Mouse (Mus musculus): ENCODE measurements around the gene Gamt.
"Not testable (repeated sequence)": the region's sequence is repeated elsewhere in the genome, so short reads cannot be mapped to it uniquely, and the experiment has no call there.

Gamt gene

DNA sequence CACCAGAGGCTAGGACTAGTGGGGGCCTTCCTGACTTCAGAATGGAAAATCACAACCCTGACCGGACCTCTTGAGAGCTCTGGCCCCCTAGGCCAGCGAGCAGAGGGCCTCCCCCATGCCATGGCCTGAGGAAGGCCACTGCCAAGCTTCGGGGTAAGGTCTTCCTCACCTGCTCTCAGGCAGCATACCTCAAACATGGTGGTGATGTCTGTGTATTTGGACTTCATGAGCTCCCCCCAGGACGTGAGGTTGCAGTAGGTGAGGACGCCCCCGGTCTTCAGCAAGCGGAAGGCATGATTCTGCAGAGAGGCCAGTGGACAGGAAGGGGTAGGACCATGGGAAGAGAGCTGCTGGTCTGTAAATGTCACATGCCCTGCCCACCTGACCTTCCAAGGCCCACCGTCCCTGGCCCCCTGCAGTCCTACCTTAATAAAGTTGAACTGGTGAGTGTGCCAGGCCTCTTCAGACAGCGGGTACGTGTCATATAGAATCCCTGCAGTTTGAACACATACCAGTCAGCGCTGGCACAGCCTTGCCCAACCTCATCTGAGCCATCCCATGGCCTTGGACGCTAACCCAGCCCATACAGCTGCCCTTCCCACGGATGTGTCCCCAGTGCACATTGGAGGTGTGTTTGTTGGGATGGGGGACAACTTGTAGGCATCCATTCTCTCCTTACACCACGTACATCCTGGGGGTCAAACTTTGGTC lies 1.9 kb downstream of the Gamt start:
- DNase-seq (ENCODE audit: low read depth, low spot score) = no peak

DNA sequence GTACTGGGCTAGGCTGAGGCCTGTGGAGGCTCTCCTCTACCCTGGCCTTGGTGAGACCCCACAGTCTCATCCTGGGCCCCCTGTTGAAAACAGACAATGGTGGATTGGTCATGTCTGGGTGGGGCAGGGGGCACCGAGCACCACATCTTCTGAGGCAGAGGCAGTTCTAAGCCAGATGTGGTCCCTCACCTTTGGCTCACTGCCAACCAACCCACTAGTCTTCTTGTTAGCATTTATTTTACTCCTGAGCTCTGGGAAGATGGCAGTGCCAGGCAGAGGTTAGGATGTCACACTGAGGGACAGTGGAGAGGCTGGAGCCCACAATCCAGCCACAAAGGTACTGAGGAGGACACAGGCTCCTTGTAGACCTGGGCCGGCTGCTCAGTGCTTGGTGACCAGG lies 2.9 kb downstream of the Gamt start:
- DNase-seq (ENCODE audit: low read depth, low spot score) = no peak

DNA sequence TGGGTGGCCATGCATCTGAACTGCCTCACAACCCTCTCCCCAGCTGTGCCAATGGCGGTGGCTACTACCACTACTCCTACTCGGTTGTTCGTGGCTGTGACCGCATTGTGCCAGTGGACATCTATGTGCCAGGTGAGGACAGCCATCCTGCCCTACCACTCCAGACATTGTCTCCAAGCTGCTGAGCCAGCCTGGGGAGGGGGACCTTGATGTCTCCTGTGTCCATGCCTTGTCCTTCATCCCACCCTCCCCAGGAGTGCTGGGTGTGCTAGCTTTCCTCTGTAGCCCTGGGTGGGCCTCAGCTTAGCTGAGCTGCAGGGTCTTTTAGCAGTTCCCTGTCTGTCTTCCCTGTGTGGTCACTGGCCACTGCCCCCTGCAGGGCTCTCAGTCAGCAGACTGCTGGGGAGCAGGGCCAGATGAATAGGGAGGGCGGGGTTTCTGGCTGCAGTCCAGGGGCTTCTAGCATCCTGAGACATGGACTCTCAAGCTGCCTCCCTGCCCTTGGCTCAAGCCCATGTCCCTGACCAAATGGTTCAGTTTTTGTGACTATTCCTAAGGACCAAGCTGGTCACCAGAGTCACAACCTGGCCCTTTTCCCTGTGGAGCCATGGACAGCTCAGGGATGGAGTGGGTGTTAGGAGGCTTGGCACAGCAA lies 4.8 kb downstream of the Gamt start:
- no peak for DNase-seq (ENCODE audit: low read depth, low spot score)

DNA sequence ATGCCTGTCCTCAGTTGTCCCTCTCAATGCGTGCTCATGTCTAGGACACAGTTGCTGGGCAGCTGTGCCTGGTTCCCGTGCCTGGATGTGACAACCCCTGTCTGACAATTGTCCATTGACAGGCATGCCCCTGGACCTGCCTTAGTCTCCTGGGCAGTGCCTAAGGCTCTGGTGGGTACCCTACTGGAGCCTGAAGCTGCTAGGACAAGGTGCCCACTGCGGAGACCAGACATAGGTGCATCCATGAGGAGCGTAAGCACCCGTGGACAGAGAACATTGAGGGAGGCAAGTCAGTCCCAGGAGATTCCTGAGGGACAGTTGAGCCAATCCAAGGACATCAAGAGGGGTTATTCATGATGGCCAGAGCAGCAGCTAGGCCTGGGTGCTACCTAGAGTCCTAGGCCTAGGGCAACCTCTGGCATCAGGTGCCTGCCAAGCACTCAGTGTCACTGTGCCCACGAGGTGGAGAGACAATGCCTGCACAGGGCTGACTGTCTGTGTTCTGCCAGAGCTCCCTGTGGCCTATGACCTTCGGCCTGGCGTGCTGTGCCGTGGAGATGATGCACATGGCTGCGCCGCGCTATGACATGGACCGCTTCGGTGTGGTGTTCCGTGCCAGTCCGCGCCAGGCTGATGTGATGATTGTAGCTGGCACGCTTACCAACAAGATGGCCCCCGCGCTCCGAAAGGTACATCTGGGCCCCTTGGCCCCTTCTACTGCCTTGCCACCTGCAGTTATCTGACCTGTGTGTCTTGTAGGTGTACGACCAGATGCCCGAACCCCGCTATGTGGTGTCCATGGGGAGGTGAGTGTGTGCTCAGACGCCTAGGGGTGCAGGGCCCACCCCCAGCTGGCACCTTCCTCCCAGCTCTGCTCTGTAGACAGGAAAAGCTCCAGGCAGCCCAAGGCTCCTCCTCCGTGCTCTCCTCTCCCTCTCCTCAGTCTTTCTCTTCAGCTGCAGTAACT lies 6.2 kb downstream of the Gamt start:
- DNase-seq (ENCODE audit: low read depth, low spot score) = no peak

DNA sequence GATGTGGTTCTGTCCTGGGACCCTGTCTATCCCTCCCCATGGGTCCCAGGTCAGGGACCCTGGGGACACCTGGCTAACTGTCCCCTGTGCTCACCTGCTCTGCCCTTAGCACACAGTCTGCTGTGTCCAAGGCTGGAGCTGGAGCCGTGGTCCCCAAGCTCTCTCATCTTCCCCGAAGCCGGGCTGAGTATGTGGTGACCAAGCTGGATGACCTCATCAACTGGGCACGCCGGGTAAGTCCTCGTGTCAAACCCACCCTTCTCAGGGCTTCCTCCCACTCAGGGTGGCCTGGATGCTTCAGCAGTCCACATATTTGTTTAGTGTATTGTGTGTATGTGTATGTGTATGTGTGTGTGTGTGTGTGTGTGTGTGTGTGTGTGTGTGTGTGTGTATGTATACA lies 7.3 kb downstream of the Gamt start:
- no peak for DNase-seq (ENCODE audit: low read depth, low spot score)

DNA sequence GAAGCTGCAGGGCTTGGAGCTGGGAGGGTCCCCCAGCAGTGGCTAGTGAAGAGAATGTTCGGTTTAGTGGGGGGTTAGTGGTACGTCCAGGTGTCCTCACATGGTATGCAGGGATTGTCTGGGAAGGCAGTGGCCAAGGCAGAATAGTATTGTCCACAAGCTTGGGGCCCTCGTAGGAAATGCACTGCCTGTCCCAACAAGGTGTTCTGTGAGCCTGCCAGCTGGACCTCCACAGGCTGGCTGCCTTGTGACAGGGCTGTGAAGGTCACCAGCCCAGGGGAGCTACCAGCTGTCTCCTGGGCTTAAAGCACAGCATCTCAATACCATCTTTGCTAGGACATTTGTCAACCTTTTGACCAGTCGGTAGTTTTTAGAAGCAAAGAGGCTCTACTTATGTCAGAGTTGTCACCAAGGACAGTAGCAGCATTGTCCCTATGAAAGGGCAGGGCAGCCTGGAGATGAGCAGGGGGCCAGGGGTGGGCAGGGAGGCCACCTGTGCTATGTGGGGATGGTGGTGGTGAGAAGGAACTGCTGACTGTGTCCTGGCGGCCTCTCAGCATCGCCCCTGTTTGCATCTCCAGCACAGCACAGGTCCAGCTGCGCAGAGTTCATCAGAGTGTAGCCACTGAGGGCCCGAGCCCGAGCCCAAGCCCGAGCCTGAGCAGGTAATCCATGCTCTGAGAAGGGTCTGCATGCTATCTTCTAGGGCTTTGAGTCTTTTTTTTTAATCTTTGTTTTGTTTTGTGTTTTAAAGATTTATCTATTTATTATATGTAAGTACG lies 8.1 kb downstream of the Gamt start:
- DNase-seq (ENCODE audit: low read depth, low spot score) = no peak

GRCm38 (mm10) chr10:80252011-80252410 lies 8.8 kb downstream of the Gamt start:
- DNase-seq (ENCODE audit: low read depth, low spot score) = no peak

- DNase-seq (ENCODE audit: low read depth, low spot score) = no peak
Measured at GRCm38 (mm10) chr10:80250573-80250972, 10.2 kb downstream of the Gamt start.

GRCm38 (mm10) chr10:80250059-80250458 lies 10.8 kb downstream of the Gamt start:
- DNase-seq (ENCODE audit: low read depth, low spot score) = no peak

DNA sequence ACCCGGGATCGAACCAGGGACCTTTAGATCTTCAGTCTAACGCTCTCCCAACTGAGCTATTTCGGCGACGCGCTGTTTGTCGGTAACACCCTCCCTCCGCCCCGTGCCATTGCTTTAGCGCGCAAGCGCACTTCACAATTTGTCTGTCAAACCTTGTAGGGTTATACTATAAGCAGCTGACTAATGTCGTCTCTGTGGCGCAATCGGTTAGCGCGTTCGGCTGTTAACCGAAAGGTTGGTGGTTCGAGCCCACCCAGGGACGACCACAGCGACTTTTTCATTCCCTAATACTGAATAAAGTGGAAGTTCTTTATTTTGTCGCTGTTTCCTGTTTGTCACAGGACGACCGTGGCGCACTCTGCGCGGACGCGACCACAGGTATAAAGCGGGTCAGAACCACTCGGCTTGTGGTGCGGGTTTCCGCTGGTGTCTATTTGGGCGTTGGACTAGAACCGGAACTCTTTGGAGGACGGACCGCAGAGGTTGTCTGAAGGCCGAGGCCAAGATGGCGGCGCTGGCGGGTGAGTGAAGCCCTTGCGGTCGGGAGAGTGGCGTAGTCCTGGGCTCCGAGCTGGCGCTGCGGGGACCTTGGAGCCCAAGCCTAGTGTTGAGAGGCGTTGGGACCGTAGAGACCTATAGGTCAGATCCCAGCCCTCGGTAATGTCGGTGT lies 11.7 kb downstream of the Gamt start, which contains the start of gene Ndufs7:
Ndufs7 (plus strand) TSS at position 151 of the 670 bp plus-strand sequence.
- DNase-seq (ENCODE audit: low read depth, low spot score) = peak; percentile 94

- not testable (repeated sequence) for DNase-seq (ENCODE audit: low read depth, low spot score)
Measured at GRCm38 (mm10) chr10:80248437-80248836, 12.4 kb downstream of the Gamt start.

- no peak for DNase-seq (ENCODE audit: low read depth, low spot score)
Measured at GRCm38 (mm10) chr10:80247849-80248248, 13.0 kb downstream of the Gamt start.

DNA sequence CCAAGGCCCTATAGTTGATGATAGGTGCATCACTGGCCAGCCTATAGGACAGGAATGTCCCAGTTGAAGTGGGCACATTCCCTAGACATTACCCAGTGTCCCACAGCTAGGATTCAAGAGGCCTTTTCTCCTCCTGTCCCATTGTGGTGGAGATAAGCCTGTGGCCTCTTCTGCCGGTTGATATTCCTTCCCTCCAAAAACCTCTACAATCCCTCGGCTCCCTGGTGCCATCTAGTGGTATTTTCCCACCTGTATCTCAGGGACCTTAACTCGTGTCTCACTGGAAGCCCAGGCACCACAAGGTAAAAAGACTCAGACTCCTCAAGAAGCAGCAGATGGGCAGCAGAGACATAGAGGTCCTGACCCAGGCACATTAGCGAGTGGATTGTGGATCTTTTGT lies 15.2 kb downstream of the Gamt start:
- DNase-seq (ENCODE audit: low read depth, low spot score) = peak; percentile 62

DNA sequence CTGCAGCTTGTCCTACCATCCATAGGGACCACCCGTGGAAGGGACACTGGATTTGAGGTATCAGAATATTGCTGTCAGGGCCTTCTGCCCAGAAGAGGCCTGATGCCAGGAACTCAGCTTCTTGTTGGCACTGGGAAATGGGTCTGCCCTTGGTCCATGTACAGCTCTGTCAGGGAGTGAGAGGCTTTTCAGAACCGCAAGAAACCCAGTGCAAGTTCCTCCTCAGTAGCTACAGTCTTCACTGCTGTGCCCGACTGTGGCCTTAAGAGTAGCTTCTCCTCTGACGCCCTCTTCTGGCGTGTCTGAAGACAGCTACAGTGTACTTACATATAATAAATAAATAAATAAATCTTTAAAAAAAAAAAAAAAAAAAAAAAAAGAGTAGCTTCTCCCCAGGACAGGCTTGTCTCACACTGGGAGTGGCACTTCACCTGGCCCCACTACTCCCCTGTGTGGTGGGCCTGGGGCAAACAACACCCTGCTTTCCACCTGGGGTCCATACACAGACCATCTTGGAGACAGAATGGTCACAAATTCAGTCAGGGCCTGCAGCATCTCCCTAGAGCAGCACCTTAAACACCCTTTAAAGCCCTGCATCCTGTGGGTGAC lies 15.9 kb downstream of the Gamt start:
- DNase-seq (ENCODE audit: low read depth, low spot score) = peak; percentile 68

DNA sequence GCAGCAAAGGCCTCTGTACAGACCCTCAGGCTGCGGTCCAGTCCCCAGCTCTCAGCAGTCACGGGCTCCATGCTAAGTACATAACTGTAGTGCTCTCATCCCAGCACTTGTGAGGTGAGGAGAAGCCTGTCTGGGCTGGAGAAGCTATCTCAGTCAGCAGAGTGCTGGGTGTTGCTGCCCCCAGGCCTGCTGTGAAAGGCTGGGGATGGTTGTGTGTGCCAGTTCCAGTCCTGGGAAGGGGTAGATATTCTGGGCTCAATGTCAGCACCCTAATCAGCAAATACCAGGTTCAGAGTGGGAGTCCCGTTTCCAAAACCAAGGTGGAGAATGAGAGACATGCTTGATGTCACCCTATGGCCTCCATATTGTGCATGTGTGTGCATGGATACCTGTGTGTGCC lies 18.2 kb downstream of the Gamt start:
- no peak for DNase-seq (ENCODE audit: low read depth, low spot score)

GRCm38 (mm10) chr10:80242088-80242487 lies 18.7 kb downstream of the Gamt start:
- DNase-seq (ENCODE audit: low read depth, low spot score) = no peak

- no peak for DNase-seq (ENCODE audit: low read depth, low spot score)
Measured at GRCm38 (mm10) chr10:80239791-80240190, 21.0 kb downstream of the Gamt start.

GRCm38 (mm10) chr10:80238306-80238705 lies 22.5 kb downstream of the Gamt start:
- no peak for DNase-seq (ENCODE audit: low read depth, low spot score)

DNA sequence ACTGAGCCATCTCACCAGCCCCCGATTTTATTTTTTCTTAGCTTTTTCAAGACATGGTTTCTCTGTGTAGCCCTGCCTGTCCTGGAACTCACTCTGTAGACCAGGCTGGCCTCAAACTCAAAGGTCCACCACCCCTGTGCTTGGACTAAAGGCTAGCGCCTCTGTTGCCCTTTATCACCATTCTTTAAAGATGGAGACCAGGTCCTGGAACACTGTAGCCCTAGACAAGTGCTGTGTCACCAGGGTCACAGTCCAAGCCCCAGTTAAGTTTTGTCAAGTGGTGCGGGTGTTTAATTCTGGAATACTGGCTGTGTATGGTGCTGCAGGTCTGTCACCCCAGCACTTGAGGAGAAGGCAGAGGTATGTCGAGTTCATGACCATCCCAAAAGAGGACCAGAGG lies 23.8 kb downstream of the Gamt start:
- no peak for DNase-seq (ENCODE audit: low read depth, low spot score)

GRCm38 (mm10) chr10:80236145-80236825 lies 24.5 kb downstream of the Gamt start:
- DNase-seq (ENCODE audit: low read depth, low spot score) = no peak
